Mouse (Mus musculus) neural tube, embryonic 14.5 days (tissue): Measurements from ENCODE around the gene Nmt1. TPM values are rescaled to one million over a fixed set of nuclear protein-coding genes. Genes with fewer than 3 reads are reported as not detected.
A peak's percentile ranks its signal among the peaks of the same experiment; 100 is the strongest.

Experiments used
- ATAC-seq: fragments of 200-750 bp; cut with Nextera tagmentation; 2 replicates; pipeline ENCODE4 v1.8.0; 2017; ENCODE audit warnings: low read depth, mild to moderate bottlenecking, moderate TSS enrichment, moderate library complexity
- H3K27ac ChIP-seq: fragments of 300-500 bp; sonication (generic); 2 replicates; pipeline ENCODE4 v1.5.1; 2014; ENCODE audit warnings: low read depth, mild to moderate bottlenecking, control low read depth, low read length, moderate library complexity, mixed read lengths
- H3K27me3 ChIP-seq: fragments of 300-500 bp; sonication (generic); 2 replicates; pipeline ENCODE4 v1.6.1; 2014; ENCODE audit warnings: low read length; ENCODE audit not compliant: control insufficient read depth, insufficient read depth
- H3K36me3 ChIP-seq: fragments of 300-500 bp; sonication (generic); 2 replicates; pipeline ENCODE4 v1.6.1; 2014; ENCODE audit warnings: low read length, mixed read lengths; ENCODE audit not compliant: control insufficient read depth, insufficient read depth
- H3K4me1 ChIP-seq: fragments of 300-500 bp; sonication (generic); 2 replicates; pipeline ENCODE4 v1.6.1; 2014; ENCODE audit warnings: low read length; ENCODE audit not compliant: control insufficient read depth, insufficient read depth
- H3K4me2 ChIP-seq: fragments of 300-500 bp; sonication (generic); 2 replicates; pipeline ENCODE4 v1.6.1; 2014; ENCODE audit warnings: mild to moderate bottlenecking, low read depth, low read length, control low read depth
- H3K4me3 ChIP-seq: fragments of 300-500 bp; sonication (generic); 2 replicates; pipeline ENCODE4 v1.5.1; 2014; ENCODE audit warnings: low read depth, low read length, control low read depth, mixed read lengths
- H3K9ac ChIP-seq: fragments of 300-500 bp; sonication (generic); replicated peaks from 2 replicates; pipeline ENCODE4 v1.6.1; 2014; ENCODE audit warnings: low read depth, mild to moderate bottlenecking, control low read depth, low read length, mixed read lengths
- H3K9me3 ChIP-seq: fragments of 300-500 bp; sonication (generic); 2 replicates; pipeline ENCODE4 v1.6.1; 2016; ENCODE audit warnings: low read length; ENCODE audit not compliant: control insufficient read depth
- WGBS: fragments of 180-500 bp; shearing (Covaris S2); extraction: QIAGEN DNeasy Blood & Tissue Kit; methylation state at CpG from one replicate; pipeline ENCODE4 v1.1.7; 2014; 5-methylcytosine and 5-hydroxymethylcytosine counted together
- polyA plus RNA-seq: library from polyadenylated mRNA; unstranded; fragments of >200 nt; fragmentation: Nextera tagmentation; extraction: Ambion mirVana; gene quantifications from 2 replicates; pipeline ENCODE4 v1.2.1, GENCODE M21; 2014

Nmt1 gene
- polyA plus RNA-seq, 1 experiment from 2014 or later = 35.5 TPM

DNA sequence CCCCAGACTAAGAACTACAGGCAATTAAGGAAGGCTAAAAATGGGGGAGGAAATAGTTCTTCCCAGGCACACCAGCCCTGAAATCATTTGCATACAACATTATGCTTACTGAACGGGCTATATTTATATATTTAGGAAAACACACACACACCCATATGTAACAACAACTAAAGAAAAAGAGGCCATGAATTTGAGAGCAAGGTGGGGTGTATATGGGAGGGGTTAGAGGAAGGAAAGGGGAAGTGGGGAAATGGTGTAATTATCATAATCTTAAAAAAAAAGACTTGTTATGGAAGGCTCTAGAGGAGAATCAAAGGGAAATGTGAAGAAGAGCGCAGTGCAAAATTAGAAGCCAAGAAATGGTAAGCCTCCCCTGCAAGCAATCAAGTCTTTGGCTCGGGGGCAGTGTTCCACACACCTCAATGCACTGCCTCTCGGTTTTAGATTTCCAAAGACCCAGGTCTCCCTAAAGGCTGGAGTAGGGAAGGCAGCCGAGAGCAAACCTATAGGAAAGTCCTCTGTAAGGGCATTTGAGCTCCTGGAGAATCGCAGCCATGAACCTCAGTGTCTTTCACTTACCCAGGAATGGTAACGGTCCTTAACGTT, 317 bp upstream of the Nmt1 start:
- H3K27ac ChIP-seq = peak overlapping the region; percentile 65
- peak overlapping the region; percentile 55 for H3K9ac ChIP-seq

DNA sequence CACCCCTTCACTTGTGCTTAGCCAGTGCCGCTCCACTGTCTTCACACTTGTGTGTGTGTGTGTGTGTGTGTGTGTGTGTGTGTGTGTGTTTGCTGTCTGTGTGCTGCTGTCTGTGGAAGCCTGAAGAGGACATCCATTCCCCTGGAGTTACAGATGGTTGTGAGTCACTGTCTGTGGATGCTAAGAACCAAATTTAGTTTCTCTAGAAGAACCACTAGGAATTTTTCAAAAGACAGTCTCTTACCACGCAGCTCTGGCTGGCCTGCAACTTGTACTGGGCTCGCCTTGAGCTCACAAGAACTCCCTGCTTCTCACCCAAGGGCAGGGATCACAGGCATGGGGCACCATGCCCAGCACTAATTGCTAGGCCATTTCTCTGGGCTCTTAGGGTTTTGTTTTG, 5.0 kb downstream of the Nmt1 start:
- no peak overlapping the region for H3K9ac ChIP-seq
- H3K4me3 ChIP-seq = no peak overlapping the region
- H3K4me1 ChIP-seq = peaks cover 5% of the 10 kb centered on the region
- WGBS = 95% methylated on average over 3 of the region's 3 CpGs
- no peaks in the 10 kb centered on the region for H3K36me3 ChIP-seq
- no peaks in the 10 kb centered on the region for H3K27me3 ChIP-seq
- ATAC-seq = no peak
- H3K4me2 ChIP-seq = no peak overlapping the region
- H3K27ac ChIP-seq = no peak overlapping the region
- no peaks in the 10 kb centered on the region for H3K9me3 ChIP-seq

More for the DNA sequence above, 317 bp upstream of the Nmt1 start:
- Histone ChIP-seq H3K9me3 (no peaks in the 10 kb centered on the region), H3K4me3 (peak overlapping the region; percentile 52), H3K4me2 (peak overlapping the region; percentile 59), H3K4me1 (peaks cover 5% of the 10 kb centered on the region), H3K36me3 (no peaks in the 10 kb centered on the region), H3K27me3 (no peaks in the 10 kb centered on the region)
- ATAC-seq = peak; percentile 9
- 15% methylated on average over 8 of the region's 8 CpGs for WGBS

DNA sequence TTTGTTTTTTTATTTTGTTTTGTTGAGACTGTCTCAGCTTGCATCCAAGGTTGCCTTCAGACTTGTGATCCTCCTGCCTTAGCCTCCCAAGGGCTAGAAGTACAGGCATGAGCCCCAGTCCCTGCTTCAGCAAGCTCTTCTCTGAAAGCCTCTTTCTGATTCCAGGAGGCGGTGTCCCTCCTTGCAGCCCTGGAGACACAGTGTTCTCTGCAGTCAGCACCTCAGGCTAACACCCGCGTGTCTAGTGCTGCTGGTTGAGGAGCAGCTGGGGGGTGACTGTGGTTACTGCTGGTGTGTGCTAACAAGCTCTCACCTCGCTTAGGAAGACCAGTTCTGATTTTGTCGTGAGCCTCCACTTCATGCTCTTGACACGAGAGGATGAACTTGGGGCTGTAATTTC, 7.0 kb downstream of the Nmt1 start:
- H3K4me1 ChIP-seq = no peaks in the 10 kb centered on the region
- H3K36me3 ChIP-seq = no peaks in the 10 kb centered on the region
- no peak for ATAC-seq
- no peak overlapping the region for H3K4me3 ChIP-seq
- no peak overlapping the region for H3K4me2 ChIP-seq
- WGBS = 91% methylated on average over 6 of the region's 6 CpGs
- H3K27me3 ChIP-seq = no peaks in the 10 kb centered on the region
- H3K27ac ChIP-seq = no peak overlapping the region
- no peak overlapping the region for H3K9ac ChIP-seq
- H3K9me3 ChIP-seq = no peaks in the 10 kb centered on the region

DNA sequence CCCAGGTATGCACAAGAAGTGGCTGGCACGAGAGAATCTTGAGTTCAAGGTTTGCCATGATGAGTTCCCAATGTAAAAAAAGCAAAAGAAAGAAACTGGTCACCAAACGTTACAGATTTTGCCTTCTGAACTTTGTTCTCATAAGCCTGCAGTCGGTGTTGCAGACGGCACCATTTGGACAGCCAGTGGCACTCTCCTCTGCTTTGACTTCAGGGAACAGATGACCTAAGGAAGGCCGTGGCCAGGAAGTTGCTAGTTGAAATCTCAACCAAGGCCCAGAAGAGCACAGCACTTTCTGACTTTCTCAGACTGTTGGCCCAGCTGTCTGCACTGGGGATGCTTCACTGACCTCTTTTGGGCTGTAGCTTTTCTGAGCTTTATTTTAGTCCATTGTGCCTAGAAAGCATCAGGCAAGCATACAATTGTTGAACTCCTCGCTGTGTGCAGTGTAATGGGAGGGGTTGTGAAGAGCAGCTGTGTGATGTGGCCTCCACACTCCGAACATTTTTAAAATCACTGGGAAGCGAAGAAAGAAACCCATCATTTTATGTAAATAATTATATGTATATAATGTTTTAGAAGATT, 9.0 kb downstream of the Nmt1 start:
- no peaks in the 10 kb centered on the region for H3K27me3 ChIP-seq
- no peak overlapping the region for H3K27ac ChIP-seq
- no peaks in the 10 kb centered on the region for H3K4me1 ChIP-seq
- no peak overlapping the region for H3K4me2 ChIP-seq
- WGBS = 91% methylated on average over 8 of the region's 8 CpGs
- H3K36me3 ChIP-seq = no peaks in the 10 kb centered on the region
- ATAC-seq = no peak
- H3K9me3 ChIP-seq = no peaks in the 10 kb centered on the region
- H3K9ac ChIP-seq = no peak overlapping the region
- no peak overlapping the region for H3K4me3 ChIP-seq

DNA sequence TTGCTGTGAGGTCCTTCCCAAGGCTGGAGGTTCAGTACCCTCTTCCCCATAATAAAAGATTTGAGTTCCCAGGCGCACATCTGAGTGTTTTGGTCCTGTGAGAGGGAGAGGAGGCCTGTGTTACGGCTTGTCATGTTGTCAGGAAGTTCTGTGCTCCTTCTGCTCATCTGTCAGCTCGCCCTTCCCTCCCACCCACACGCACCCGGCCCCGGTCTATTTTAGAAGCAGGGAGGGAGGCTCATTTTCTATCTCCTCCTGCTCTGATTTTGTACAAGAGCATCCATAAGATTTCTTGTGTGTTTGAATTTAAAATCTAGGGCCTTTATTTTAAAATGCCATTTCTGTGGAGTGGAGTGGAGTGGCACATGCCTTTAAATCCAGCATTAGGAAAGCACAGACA, 10.0 kb downstream of the Nmt1 start:
- Histone ChIP-seq H3K4me3 (no peak overlapping the region), H3K4me2 (no peak overlapping the region), H3K4me1 (no peaks in the 10 kb centered on the region), H3K9ac (no peak overlapping the region), H3K27me3 (no peaks in the 10 kb centered on the region), H3K36me3 (no peaks in the 10 kb centered on the region), H3K27ac (no peak overlapping the region), H3K9me3 (no peaks in the 10 kb centered on the region)
- WGBS = 92% methylated on average over 6 of the region's 6 CpGs
- no peak for ATAC-seq

DNA sequence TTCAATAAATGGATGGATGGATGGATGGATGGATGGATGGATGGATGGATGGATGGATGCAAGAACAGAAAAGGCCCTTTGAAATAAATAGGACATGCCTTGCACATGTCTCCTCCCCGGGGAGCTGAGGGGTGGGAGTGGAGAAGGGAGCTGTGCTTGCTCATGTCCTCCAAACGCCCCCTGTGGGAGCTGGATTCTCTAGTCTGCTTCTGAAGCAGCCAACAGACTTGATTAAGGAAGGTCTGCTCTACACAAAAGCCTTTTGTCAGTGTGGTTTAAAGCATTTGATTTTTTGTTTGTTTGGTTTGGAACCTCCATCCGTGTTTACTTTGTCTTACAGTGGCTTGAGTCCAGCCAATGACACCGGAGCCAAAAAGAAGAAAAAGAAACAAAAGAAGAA, 14.8 kb downstream of the Nmt1 start:
- Histone ChIP-seq H3K4me3 (no peak overlapping the region), H3K36me3 (peaks cover 31% of the 10 kb centered on the region)

DNA sequence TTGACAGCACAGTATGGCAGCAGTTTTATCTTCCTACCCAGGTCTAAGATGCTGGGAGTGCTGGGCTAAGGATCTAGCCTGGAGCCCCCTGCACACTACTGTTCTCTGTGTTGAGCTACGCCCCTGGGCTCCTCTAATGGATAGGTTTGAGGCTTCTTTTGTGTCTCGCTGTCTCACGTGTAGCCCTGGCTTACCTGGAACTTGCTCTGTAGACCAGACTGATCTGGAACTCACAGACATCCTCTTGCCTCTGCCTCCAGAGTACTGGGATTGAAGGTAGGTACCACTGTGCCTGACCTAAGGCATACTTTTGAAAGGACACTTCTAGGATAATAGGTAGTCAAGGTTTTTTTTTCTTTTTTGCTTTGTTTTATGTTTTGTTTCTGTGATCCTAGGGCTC, 16.0 kb downstream of the Nmt1 start:
- ATAC-seq = no peak
- H3K4me2 ChIP-seq = no peak overlapping the region
- 90% methylated on average over 3 of the region's 3 CpGs for whole genome bisulfite sequencing

More for the DNA sequence above, 14.8 kb downstream of the Nmt1 start:
- H3K9me3 ChIP-seq = no peaks in the 10 kb centered on the region
- H3K27ac ChIP-seq = no peak overlapping the region
- no peak overlapping the region for H3K4me2 ChIP-seq
- H3K27me3 ChIP-seq = no peaks in the 10 kb centered on the region
- no peaks in the 10 kb centered on the region for H3K4me1 ChIP-seq
- H3K9ac ChIP-seq = no peak overlapping the region
- ATAC-seq = no peak
- 74% methylated on average over 4 of the region's 4 CpGs for WGBS

DNA sequence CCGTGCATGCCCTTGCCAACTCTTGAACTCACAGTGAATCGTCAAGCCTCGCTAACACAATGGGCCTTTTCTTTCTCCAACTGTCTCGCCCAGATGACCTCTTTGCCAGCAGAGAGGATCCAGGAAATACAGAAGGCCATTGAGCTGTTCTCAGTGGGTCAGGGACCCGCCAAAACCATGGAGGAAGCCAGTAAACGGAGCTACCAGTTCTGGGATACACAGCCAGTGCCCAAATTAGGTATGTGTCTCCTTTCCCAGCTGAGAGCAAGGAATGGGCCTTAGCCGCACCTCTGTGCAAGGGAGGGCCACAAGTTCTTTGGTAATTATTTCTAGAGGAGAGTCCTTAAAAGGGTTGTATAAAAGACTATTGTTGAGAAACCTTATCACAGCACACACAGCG, 18.3 kb downstream of the Nmt1 start:
- H3K36me3 ChIP-seq = peaks cover 40% of the 10 kb centered on the region

More for the DNA sequence above, 16.0 kb downstream of the Nmt1 start:
- Histone ChIP-seq H3K9me3 (no peaks in the 10 kb centered on the region), H3K4me1 (no peaks in the 10 kb centered on the region), H3K36me3 (peaks cover 31% of the 10 kb centered on the region), H3K9ac (no peak overlapping the region), H3K27me3 (no peaks in the 10 kb centered on the region), H3K4me3 (no peak overlapping the region), H3K27ac (no peak overlapping the region)

DNA sequence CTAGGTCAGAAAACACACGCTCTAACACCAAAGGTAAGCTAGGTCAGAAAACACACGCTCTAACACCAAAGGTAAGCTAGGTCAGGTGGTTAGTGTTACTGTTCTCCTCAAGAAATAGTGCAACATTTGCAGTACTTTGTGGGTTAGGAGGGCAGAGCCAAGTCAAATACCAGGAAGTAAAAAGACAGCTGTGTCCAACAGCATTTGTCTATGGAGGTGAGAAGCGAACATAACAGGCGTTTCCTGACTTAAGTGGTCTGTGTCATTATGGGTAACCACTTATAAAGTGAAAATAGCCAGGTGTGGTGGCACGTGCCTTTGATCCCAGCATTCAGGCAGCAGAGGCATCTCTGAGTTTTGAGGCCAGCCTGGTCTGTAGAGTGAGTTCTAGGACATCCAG, 21.6 kb downstream of the Nmt1 start:
- H3K27ac ChIP-seq = no peak overlapping the region
- H3K4me1 ChIP-seq = no peaks in the 10 kb centered on the region
- no peaks in the 10 kb centered on the region for H3K27me3 ChIP-seq
- H3K36me3 ChIP-seq = peaks cover 38% of the 10 kb centered on the region
- no peak overlapping the region for H3K4me3 ChIP-seq
- ATAC-seq = no peak
- no peak overlapping the region for H3K9ac ChIP-seq
- WGBS = 97% methylated on average over 5 of the region's 5 CpGs
- H3K9me3 ChIP-seq = no peaks in the 10 kb centered on the region
- no peak overlapping the region for H3K4me2 ChIP-seq

More for the DNA sequence above, 18.3 kb downstream of the Nmt1 start:
- no peak overlapping the region for H3K9ac ChIP-seq
- no peak overlapping the region for H3K4me2 ChIP-seq
- H3K9me3 ChIP-seq = no peaks in the 10 kb centered on the region
- no peak overlapping the region for H3K27ac ChIP-seq
- H3K4me1 ChIP-seq = no peaks in the 10 kb centered on the region
- WGBS = 22% methylated on average over 8 of the region's 8 CpGs
- H3K4me3 ChIP-seq = no peak overlapping the region
- ATAC-seq = no peak
- H3K27me3 ChIP-seq = no peaks in the 10 kb centered on the region
